Mouse (Mus musculus): ENCODE results near the gene Tgfbr3l. TPM values are rescaled to one million over a fixed set of nuclear protein-coding genes. Genes with fewer than 3 reads are reported as not detected.

Tgfbr3l gene
- 1 to 10 TPM; 8.2 to 9.2 TPM for total RNA-seq (2023)

GRCm38 (mm10) chr8:4247951-4248540 lies at the start of gene Tgfbr3l:
Gene Tgfbr3l, plus strand, starts transcription at chr8:4248214.

DNA sequence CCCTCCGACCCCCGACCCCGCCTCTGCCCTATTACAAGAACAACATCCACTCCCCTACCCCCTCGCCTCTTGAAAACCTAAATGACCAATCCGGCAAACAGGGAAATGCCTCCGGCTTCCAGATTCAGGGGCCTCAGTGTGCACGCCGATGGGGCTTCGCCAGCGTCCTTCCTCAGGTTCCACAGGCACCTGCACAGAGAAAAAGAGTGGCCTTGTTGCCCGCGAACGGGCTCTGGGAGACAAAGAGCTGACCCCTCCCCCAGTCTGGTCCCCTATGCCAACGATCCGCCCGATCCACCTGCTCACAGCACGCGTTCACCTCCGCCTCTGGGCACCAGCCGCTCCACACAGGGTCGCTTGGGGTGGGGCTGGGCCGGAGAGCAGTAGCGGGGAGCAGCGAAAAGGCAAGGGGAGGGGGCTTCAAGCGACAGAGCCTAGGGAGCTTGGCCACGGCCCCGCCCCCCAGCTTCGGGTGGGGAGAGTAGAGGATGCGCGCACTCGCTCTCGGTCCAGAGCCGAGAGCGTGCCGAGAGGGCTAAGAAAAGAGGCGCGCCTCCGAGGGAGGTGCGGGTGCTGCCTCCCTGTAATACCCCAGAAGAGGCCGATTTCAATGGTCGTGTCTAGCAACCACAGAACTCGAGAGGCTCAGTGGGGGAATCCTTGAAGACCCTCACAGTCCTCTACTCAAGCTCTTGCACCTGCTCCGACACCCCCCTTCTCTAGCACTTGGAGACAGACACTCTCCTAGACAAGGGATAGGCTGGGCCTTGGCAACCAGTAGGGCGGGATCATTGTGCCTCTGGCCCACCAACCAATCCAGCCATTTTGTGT lies 31.0 kb upstream of the Tgfbr3l start, which contains the start of gene Prr36:
Gene Prr36, minus strand, starts transcription at position 669 of the 831 bp plus-strand sequence.

GRCm38 (mm10) chr8:4226739-4227347 lies 21.2 kb upstream of the Tgfbr3l start, which contains the start of gene Lrrc8e:
Gene Lrrc8e, plus strand, starts transcription at chr8:4226827.

GRCm38 (mm10) chr8:4238434-4239192 lies 9.4 kb upstream of the Tgfbr3l start, which contains the start of the genes Map2k7 and Gm49320:
Gene Map2k7, plus strand, starts transcription at chr8:4238740.
Gene Gm49320, plus strand, starts transcription at chr8:4238865.

DNA sequence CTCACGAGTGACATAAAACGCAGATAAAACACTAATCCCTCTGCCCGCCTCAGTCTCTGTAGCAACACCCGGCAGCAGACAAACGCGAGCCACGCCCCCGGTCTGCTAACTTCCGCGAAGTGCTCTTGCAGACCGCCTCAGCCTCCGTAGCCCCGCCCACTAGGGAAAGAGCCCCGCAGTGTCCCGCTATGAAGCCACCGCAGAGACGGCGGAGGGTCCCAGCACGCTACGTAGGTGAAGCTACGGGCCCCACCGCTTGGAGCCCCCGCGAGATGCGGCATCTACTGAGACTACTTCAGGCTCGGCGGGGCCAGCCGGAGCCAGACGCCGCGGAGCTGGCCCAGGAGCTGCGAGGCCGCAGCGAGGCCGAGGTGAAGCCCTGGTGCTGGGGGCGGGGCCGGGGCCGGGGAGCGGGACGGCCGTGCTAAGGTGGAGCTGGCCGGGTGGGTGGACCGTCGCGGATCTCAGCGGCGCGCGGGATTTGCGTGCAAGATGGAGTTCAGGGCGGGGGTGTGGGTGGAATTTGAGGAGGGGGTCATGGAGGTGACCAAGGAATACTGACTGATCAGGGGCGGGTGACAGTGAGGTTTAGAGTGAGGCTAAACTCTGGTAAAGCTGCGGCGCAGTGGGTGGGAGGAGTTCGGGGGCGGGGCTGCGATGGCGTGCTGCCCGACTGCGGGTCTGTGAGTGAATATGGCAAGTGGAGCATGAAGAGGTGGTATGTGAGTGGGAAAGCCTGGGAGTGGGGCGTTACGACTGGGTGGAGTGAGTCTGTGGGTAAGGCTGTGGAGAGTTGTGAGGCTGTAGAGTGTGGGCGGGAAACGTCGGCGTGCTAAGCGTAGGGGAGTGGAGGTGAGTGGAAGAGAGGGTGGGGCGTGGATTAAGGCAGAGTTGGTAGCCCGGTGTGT lies 5.2 kb downstream of the Tgfbr3l start, which contains the start of gene Snapc2:
Gene Snapc2, plus strand, starts transcription at position 147 of the 908 bp plus-strand sequence.

DNA sequence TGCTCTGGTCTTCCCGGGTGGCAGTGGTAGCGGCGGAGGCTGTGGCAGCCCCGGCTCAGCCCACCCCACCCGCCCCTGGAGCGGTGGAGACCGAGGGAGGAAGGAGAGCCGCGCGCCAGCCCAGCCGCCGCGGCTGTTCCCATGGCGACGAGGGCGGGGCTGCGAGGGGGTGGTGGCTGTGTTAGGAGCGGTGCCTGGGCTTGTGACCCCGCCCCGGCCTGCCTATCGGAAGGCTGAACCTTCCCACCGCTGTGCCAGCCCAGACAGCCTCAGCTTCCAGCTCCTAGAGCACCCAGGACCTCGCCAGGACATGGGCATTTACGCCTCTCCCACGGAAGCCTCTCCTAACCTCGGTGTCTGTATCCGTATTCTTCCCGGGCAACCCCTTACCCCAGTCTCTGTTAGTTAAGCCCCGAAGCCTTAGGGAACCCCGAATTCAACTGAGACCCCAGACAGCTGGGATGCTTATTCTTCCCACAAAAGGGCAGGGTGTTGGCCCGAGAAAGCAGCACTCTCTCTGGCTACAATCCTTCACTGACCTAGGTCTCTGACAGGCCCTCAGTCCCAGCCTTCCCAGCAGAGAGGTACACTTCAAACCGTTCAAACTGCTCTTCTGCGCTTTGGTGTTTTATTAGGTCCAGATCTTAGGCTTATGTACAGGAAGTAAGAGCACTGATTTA lies 11.3 kb downstream of the Tgfbr3l start, which contains the start of gene Ctxn1:
Gene Ctxn1, minus strand, starts transcription at position 150 of the 680 bp plus-strand sequence.

GRCm38 (mm10) chr8:4275275-4276110 lies 27.5 kb downstream of the Tgfbr3l start, which contains the start of gene Timm44:
Gene Timm44, minus strand, starts transcription at chr8:4275913.

Other genes with a start within 250 kb of the Tgfbr3l start
- not detected for gene Cd209f, start 142.4 kb upstream of the Tgfbr3l start, total RNA-seq (2023)
- gene Cd209g, start 114.1 kb upstream of the Tgfbr3l start, total RNA-seq (2023) = not detected
- gene Evi5l, start 81.6 kb upstream of the Tgfbr3l start, total RNA-seq (2023) = 10 to 100 TPM in 1 of 2 experiments, 1 to 10 TPM in 1; 8.8 to 11.4 TPM
- under 1 TPM; 0.24 to 0.26 TPM for gene Prr36, start 30.8 kb upstream of the Tgfbr3l start, total RNA-seq (2023)
- gene Lrrc8e, start 21.4 kb upstream of the Tgfbr3l start, total RNA-seq (2023) = not detected
- gene Map2k7, start 9.5 kb upstream of the Tgfbr3l start, total RNA-seq (2023) = 10 to 100 TPM; 46.7 to 54.4 TPM
- not detected for gene Gm49320, start 9.3 kb upstream of the Tgfbr3l start, total RNA-seq (2023)
- 10 to 100 TPM; 12.1 to 13.5 TPM for gene Snapc2, start 4.9 kb downstream of the Tgfbr3l start, total RNA-seq (2023)
- 1 to 10 TPM in 1 of 2 experiments, under 1 TPM in 1; 0.44 to 1.1 TPM for gene Ctxn1, start 11.1 kb downstream of the Tgfbr3l start, total RNA-seq (2023)
- gene Timm44, start 27.7 kb downstream of the Tgfbr3l start, total RNA-seq (2023) = 10 to 100 TPM; 29.9 to 38.5 TPM
- gene Ccl25, start 77.0 kb downstream of the Tgfbr3l start, total RNA-seq (2023) = 10 to 100 TPM; 10.8 to 12.3 TPM
- gene Elavl1, start 77.2 kb downstream of the Tgfbr3l start, total RNA-seq (2023) = 10 to 100 TPM; 72.0 to 78.3 TPM
- gene Cers4, start 244.8 kb downstream of the Tgfbr3l start, total RNA-seq (2023) = 1 to 10 TPM; 3.0 to 3.7 TPM

Measured in neutrophil, adult 83 days (primary cell).